Mouse (Mus musculus) embryonic fibroblast, embryonic 13.5 days (primary cell): Measurements from ENCODE around the gene Gpank1.

Experiments used
- CTCF ChIP-seq: IDR thresholded peaks from 2 replicates; pipeline ENCODE4 v1.5.1; 2011; ENCODE audit warnings: mild to moderate bottlenecking, control low read depth, low read length, moderate library complexity, borderline replicate concordance; ENCODE audit not compliant: insufficient read depth
- POLR2A ChIP-seq: IDR thresholded peaks from 2 replicates; pipeline ENCODE4 v1.6.1; 2011; ENCODE audit warnings: low read depth, mild to moderate bottlenecking, control low read depth, low read length, moderate library complexity

DNA sequence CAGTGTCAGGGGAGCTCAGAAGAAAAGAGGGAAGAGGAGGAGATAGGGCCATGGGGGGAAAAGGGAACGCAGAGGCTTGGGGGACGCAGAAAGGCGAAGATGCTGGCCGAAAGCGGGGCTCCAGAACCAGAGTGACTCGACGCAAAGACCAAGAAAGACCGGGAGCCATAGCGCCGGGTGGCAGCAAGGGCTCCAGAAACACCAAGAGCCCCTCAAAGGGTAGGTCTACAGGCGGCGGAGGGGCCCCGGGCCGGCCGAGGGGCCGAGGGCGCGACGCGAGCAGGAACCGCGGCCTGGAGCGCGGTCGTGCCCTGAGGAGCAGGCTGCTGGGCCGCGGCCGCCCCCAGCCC, 42.9 kb downstream of the Gpank1 start:
- TF ChIP-seq CTCF (no peak), POLR2A (no peak)
